Mouse (Mus musculus) embryonic facial prominence, embryonic 15.5 days (tissue): Measurements from ENCODE around the gene Kdm1b. TPM values are rescaled to one million over a fixed set of nuclear protein-coding genes. Genes with fewer than 3 reads are reported as not detected.
A peak's percentile ranks its signal among the peaks of the same experiment; 100 is the strongest.

ENCODE experiments used
- ATAC-seq: fragments of 200-750 bp; cut with Nextera tagmentation; 2 replicates; pipeline ENCODE4 v1.8.0; 2017; ENCODE audit warnings: low read depth, moderate TSS enrichment; ENCODE audit not compliant: insufficient number of reproducible peaks, low FRiP score, low TSS enrichment
- H3K27ac ChIP-seq: fragments of 300-500 bp; sonication (generic); replicated peaks from 2 replicates; pipeline ENCODE4 v1.5.1; 2015; ENCODE audit warnings: mild to moderate bottlenecking, inconsistent platforms
- H3K27me3 ChIP-seq: fragments of 300-500 bp; sonication (generic); 2 replicates; pipeline ENCODE4 v1.6.1; 2015; ENCODE audit warnings: inconsistent platforms
- H3K36me3 ChIP-seq: fragments of 300-500 bp; sonication (generic); 2 replicates; pipeline ENCODE4 v1.6.1; 2015; ENCODE audit warnings: mild to moderate bottlenecking, inconsistent platforms
- H3K4me1 ChIP-seq: fragments of 300-500 bp; sonication (generic); 2 replicates; pipeline ENCODE4 v1.6.1; 2015; ENCODE audit warnings: inconsistent platforms
- H3K4me2 ChIP-seq: fragments of 300-500 bp; sonication (generic); replicated peaks from 2 replicates; pipeline ENCODE4 v1.6.1; 2015; ENCODE audit warnings: mild to moderate bottlenecking, inconsistent platforms
- H3K4me3 ChIP-seq: fragments of 300-500 bp; sonication (generic); replicated peaks from 2 replicates; pipeline ENCODE4 v1.5.1; 2015; ENCODE audit warnings: mild to moderate bottlenecking, inconsistent platforms
- H3K9ac ChIP-seq: fragments of 300-500 bp; sonication (generic); 2 replicates; pipeline ENCODE4 v1.6.1; 2015; ENCODE audit warnings: inconsistent platforms
- H3K9me3 ChIP-seq: fragments of 300-500 bp; sonication (generic); replicated peaks from 2 replicates; pipeline ENCODE4 v1.6.1; 2016; ENCODE audit warnings: inconsistent platforms
- WGBS: fragments of 180-500 bp; shearing (Covaris S2); methylation state at CpG from one replicate; pipeline ENCODE4 v1.1.7; 2015; 5-methylcytosine and 5-hydroxymethylcytosine counted together
- polyA plus RNA-seq: library from polyadenylated mRNA; unstranded; fragments of >200 nt; fragmentation: Nextera tagmentation; extraction: Ambion mirVana; gene quantifications from 2 replicates; pipeline ENCODE4 v1.2.1, GENCODE M21; 2015

The Kdm1b gene
- polyA plus RNA-seq, 1 experiment from 2014 or later, result 12.7 TPM

DNA sequence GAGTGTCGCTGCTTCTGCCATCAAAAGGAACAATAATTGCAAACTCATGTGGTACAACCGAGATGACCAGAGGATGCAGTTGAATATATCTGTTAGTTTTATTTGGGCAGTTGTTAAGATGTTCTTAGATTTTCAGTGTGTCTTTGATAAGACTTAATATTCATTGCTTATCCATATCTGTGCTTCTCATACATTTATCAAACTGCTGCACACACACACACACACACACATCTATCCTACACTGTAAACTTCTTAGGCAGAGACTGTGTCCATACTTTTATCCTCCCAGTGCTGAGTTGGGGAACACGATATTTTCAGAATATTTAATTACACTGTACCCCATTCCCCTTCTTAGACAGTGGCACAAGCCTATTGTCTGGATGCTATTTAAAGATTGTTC is 67.9 kb downstream of the Kdm1b start:
- Histone ChIP-seq H3K27me3 (no peaks in the 10 kb centered on the region), H3K4me3 (no peak overlapping the region), H3K27ac (no peak overlapping the region), H3K4me1 (peaks cover 9% of the 10 kb centered on the region), H3K9ac (no peak overlapping the region), H3K9me3 (no peaks in the 10 kb centered on the region), H3K36me3 (no peaks in the 10 kb centered on the region), H3K4me2 (no peak overlapping the region)
- 65% methylated on average over 3 of the region's 3 CpGs for WGBS
- ATAC-seq, result no peak

DNA sequence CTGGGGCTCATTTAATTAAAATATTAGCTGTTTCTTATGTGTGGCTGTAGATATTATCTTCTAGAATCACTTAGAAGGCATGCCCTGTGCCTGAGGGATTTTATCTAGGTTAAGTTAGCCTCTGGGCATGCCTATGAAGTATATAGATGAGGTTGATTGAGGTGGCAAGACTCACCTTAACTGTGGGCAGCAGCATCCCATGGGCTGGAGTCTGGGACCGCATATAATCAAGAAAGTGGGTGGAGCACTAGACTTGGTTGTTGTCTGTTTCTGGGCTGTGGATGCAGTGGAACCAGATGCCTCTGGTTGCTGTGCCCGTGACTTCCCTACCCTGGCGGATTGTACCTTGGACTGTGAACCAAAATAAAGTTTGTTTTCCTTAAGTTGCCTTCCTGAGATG is 68.8 kb downstream of the Kdm1b start:
- Histone ChIP-seq H3K4me2 (no peak overlapping the region), H3K9ac (no peak overlapping the region), H3K4me1 (peaks cover 7% of the 10 kb centered on the region), H3K27me3 (no peaks in the 10 kb centered on the region), H3K4me3 (no peak overlapping the region), H3K27ac (no peak overlapping the region), H3K36me3 (no peaks in the 10 kb centered on the region), H3K9me3 (no peaks in the 10 kb centered on the region)
- WGBS, result 75% methylated on average over 3 of the region's 3 CpGs
- ATAC-seq, result no peak

DNA sequence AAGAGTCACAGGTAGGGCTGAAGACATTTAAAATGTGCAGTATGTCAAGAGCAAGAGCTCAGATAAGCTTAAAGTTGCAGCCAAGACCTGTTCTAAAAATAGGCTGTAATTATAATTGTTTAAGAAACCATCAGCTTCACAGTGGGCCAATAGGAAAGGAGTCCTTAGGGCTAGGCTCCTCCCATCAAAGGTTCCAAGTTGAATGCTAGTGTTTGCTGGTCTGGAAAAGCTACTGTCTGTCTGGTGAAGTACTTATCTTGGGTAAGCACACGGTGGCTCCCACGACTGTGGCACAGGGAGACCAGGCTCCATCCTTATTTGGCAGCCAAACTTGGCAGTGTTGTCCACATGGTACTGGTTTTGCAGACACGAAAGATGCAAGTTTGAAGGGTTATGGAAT is 69.6 kb downstream of the Kdm1b start:
- ATAC-seq, result peak; percentile 19; the same call in 1 of the 2 replicates
- 52% methylated on average over 3 of the region's 3 CpGs for WGBS
- H3K9ac ChIP-seq, result no peak overlapping the region
- H3K4me2 ChIP-seq, result no peak overlapping the region
- no peaks in the 10 kb centered on the region for H3K9me3 ChIP-seq
- H3K27me3 ChIP-seq, result no peaks in the 10 kb centered on the region
- H3K27ac ChIP-seq, result no peak overlapping the region
- peaks cover 4% of the 10 kb centered on the region; the same call in 1 of the 2 replicates for H3K4me1 ChIP-seq
- H3K36me3 ChIP-seq, result no peaks in the 10 kb centered on the region
- no peak overlapping the region for H3K4me3 ChIP-seq

DNA sequence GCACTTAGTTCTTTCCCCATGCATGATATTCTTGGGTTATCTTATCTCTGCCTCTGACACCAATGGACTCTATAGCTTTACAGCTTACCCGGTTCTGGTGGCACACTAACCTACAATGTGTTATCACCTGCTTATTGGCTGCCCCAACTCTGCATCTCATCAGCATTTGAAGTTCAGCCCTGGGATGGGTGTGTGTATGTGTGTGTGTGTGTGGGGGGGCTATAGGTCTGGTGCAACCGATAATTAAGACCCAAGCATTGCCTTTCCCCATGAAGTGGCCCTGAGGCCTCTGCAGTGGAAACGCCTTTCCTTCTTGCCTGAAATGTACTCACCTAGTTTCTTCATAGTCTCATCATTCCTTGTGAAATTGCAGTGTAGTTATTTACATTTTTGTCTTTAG is 72.7 kb downstream of the Kdm1b start:
- WGBS, result 76% methylated on average over 3 of the region's 3 CpGs
- ATAC-seq, result no peak
- no peaks in the 10 kb centered on the region for H3K27me3 ChIP-seq
- no peak overlapping the region for H3K9ac ChIP-seq
- no peaks in the 10 kb centered on the region for H3K9me3 ChIP-seq
- H3K4me1 ChIP-seq, result peaks cover 4% of the 10 kb centered on the region; the same call in 1 of the 2 replicates
- H3K4me3 ChIP-seq, result no peak overlapping the region
- no peak overlapping the region for H3K4me2 ChIP-seq
- H3K36me3 ChIP-seq, result no peaks in the 10 kb centered on the region
- H3K27ac ChIP-seq, result no peak overlapping the region

DNA sequence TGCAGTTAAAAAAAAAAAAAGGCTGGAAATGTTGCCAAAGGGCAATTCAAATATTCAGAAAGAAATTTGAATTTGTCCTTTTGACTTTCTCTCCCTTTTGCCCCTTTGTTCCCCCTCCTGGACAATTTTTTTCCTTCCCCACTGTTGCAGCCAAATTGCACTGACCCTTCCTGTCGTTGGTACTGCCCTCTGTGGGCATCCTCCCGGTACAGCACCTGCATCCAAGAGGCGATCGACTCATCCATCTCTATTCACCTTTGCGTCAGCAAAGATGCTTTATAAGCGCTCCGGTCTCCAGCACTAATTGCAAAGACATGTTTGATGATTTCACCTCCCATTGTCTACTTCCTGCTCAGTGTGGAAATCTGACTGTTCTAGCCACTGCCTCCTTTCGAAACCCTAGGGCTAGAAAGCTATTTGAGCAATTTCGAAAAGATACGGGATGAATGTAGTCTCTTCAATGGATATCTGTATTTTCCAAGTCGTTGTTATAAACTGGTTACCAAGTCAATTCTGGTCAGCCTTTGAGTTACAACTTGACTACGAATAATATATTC is 78.1 kb downstream of the Kdm1b start:
- Histone ChIP-seq H3K36me3 (no peaks in the 10 kb centered on the region), H3K9ac (no peak overlapping the region), H3K4me2 (peak overlapping the region; percentile 90; the same call in 1 of the 2 replicates), H3K4me1 (peaks cover 25% of the 10 kb centered on the region), H3K27me3 (peaks cover 9% of the 10 kb centered on the region; the same call in 1 of the 2 replicates), H3K4me3 (0 out of 2 replicates have a peak overlapping the region, but pooled peaks have one; percentile 51), H3K27ac (no peak overlapping the region), H3K9me3 (no peaks in the 10 kb centered on the region)
- no peak for ATAC-seq
- WGBS, result 29% methylated on average over 12 of the region's 12 CpGs

DNA sequence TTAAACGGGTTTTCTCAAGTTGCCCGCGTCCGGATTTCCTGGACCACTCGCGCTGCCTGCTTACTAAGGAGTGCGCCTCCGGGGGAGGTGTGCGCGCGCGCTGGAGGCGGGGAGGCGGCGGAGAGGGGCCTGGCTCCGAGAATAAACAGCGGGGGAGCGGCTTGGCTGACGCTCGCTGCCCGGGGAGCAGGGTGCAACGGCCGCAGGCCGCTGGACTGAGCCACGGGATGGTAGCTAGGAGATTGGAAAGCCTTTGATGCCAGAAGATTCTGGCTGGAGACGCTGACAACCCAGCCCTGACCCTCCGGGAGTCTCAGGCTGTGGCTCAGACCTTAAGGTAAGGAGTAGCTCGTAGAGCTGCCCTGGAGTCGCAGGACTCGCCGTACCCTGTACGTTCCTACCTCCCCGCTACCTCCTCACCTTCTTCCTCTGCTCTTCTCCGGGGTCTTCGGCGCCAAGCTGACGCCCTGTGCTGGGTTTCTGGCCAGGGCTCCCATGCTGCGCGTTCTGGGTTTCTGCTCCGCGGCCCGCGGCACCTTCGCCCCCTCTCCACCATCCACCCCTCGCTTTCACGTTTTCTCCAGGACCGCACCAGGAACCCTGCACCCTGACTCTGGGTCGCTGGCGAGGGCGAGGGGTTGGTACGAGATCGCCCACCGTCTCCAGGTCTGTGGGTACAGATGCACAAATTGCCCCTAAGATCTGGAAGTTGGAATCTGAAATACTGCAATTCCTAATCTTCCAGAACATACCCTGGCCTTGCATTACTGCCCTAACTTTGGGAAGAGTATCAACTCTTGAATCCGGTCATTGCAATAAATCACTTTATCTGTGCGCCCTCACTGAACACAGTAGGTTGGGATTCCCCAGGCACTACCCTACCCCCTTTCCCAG is 79.5 kb downstream of the Kdm1b start, which contains the start of gene Rnf144b:
Gene Rnf144b, plus strand, starts transcription at position 120 of the 894 bp plus-strand sequence.
- peak within 1 kb of the TSS; percentile 43 for H3K9ac ChIP-seq
- H3K27me3 ChIP-seq, result peaks cover 9% of the 10 kb centered on the region; the same call in 1 of the 2 replicates
- peak within 1 kb of the TSS; percentile 51 for H3K4me3 ChIP-seq
- WGBS, result 2% methylated on average over 55 of the region's 55 CpGs
- H3K27ac ChIP-seq, result 0 out of 2 replicates have a peak within 1 kb of the TSS, but pooled peaks have one; percentile 4
- ATAC-seq, result no peak
- H3K4me1 ChIP-seq, result peaks cover 25% of the 10 kb centered on the region
- H3K4me2 ChIP-seq, result peak within 1 kb of the TSS; percentile 90
- no peaks in the 10 kb centered on the region for H3K9me3 ChIP-seq
- no peaks in the 10 kb centered on the region for H3K36me3 ChIP-seq

DNA sequence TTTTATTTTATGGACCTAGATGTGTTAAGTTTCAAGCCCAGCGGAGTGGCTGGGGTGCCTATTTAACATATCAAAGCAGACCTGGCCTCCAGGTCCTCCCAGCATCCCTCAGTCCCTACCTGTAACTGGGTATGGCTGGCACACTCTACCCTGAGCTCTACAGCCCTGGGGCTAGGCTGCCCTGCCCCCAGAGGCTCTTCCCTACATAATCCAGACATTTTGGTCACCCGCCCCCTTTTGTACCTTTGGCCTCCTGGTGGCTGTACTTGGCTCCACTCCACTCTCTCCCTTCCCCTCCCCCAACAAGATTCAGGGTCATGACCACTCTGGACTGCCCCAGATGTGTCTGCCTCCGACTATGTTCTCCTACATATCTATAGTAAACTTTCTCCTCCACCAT is 81.2 kb downstream of the Kdm1b start:
- Histone ChIP-seq H3K9ac (no peak overlapping the region), H3K4me3 (no peak overlapping the region), H3K27me3 (peaks cover 9% of the 10 kb centered on the region; the same call in 1 of the 2 replicates), H3K36me3 (no peaks in the 10 kb centered on the region), H3K4me1 (peaks cover 25% of the 10 kb centered on the region), H3K9me3 (no peaks in the 10 kb centered on the region), H3K27ac (0 out of 2 replicates have a peak overlapping the region, but pooled peaks have one; percentile 63), H3K4me2 (no peak overlapping the region)
- 37% methylated on average over 3 of the region's 3 CpGs for WGBS
- no peak for ATAC-seq

DNA sequence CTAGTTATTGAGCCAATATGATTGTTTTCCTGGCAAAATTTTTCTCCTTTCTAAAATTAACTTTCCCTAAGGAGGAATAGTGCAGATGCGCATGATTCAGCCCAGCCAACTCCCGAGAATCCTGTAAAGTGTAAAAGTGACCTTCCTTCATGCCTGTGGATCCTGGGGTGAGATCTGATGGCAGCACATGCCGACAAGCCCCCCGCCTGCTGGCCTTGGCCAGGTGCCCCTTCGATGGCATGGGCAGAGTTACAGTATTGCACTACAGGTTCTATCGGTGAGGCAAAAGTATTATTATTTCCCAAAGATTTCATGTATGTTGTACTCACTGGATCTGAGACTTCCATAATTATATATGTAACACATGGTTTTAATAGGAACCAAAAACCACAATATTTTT is 81.7 kb downstream of the Kdm1b start:
- ATAC-seq, result no peak
- H3K36me3 ChIP-seq, result no peaks in the 10 kb centered on the region
- peak overlapping the region; percentile 63; the same call in 1 of the 2 replicates for H3K27ac ChIP-seq
- H3K9me3 ChIP-seq, result no peaks in the 10 kb centered on the region
- H3K9ac ChIP-seq, result no peak overlapping the region
- 0 out of 2 replicates have a peak overlapping the region, but pooled peaks have one; percentile 21 for H3K4me2 ChIP-seq
- H3K27me3 ChIP-seq, result peaks cover 9% of the 10 kb centered on the region; the same call in 1 of the 2 replicates
- peaks cover 25% of the 10 kb centered on the region for H3K4me1 ChIP-seq
- WGBS, result 34% methylated on average over 6 of the region's 6 CpGs
- H3K4me3 ChIP-seq, result no peak overlapping the region

DNA sequence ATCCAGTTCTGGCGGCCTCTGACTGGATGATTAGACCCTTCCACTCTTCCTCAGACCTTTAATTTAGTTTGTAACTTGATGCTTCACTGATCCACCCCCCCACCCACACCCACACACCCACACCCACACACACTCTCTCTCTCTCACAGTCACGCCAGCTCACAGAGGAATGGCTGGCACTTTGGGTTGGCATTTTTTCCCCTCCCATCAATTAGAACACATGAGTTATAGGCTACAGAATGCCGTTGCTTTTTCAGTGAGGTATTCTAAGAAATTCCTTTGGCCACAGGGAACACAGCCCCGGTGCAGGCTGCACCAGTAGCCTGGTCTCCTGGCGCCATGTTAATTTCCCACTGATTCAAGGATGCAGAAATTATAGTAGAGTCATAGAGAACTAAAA is 82.3 kb downstream of the Kdm1b start:
- H3K4me1 ChIP-seq, result peaks cover 25% of the 10 kb centered on the region

DNA sequence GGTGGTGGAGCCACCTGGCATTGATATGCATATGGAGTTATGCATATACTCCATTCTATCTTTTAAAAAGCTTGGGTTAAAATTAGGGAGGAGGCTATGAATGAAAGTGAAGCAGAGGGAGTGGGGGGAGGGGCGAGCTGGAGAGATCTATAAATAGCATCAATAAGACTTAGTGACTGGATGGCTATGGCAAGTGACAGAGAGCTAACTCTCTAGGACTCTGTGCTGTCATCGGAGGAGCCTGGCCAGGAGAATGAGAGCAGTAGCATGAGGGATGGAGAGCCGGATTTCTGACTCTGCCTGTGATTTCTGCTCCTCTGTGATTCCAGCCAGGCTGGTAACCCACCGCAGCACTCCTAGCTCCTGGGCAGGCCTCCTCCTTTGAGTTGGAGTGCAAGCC is 85.8 kb downstream of the Kdm1b start:
- no peak overlapping the region for H3K4me2 ChIP-seq
- no peaks in the 10 kb centered on the region for H3K9me3 ChIP-seq
- peaks cover 10% of the 10 kb centered on the region for H3K4me1 ChIP-seq
- WGBS, result 51% methylated on average over 4 of the region's 4 CpGs
- H3K27me3 ChIP-seq, result no peaks in the 10 kb centered on the region
- H3K36me3 ChIP-seq, result no peaks in the 10 kb centered on the region
- H3K9ac ChIP-seq, result no peak overlapping the region
- H3K27ac ChIP-seq, result no peak overlapping the region
- no peak for ATAC-seq
- H3K4me3 ChIP-seq, result no peak overlapping the region

More for the DNA sequence above, 82.3 kb downstream of the Kdm1b start:
- H3K36me3 ChIP-seq, result no peaks in the 10 kb centered on the region
- no peaks in the 10 kb centered on the region for H3K9me3 ChIP-seq
- WGBS, result 38% methylated on average over 5 of the region's 5 CpGs
- ATAC-seq, result peak; percentile 67
- no peak overlapping the region for H3K27ac ChIP-seq
- no peak overlapping the region for H3K4me2 ChIP-seq
- no peak overlapping the region for H3K4me3 ChIP-seq
- no peak overlapping the region for H3K9ac ChIP-seq
- H3K27me3 ChIP-seq, result peaks cover 9% of the 10 kb centered on the region; the same call in 1 of the 2 replicates

DNA sequence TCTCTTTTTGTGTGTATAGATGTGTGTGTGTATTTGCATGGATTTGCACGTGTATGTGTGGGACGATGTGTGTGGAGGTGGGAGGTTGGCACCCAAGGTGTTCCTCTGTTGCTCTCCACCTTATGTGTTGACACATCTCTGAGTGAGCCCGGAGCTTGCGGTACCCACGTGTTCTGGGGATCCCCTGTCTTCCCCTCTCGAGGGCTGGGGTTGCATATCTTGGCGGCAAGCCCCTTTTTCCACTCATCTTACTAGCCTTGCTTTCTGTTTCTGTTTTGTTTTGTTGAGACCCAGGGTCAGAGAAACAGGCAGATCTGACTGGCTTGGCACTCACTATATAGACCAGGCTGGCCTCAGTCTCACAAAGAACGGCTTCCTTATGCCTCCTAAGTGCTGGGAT is 89.8 kb downstream of the Kdm1b start:
- no peak for ATAC-seq
- H3K4me3 ChIP-seq, result no peak overlapping the region
- H3K4me1 ChIP-seq, result no peaks in the 10 kb centered on the region
- no peaks in the 10 kb centered on the region for H3K36me3 ChIP-seq
- H3K9ac ChIP-seq, result no peak overlapping the region
- no peak overlapping the region for H3K4me2 ChIP-seq
- 85% methylated on average over 8 of the region's 8 CpGs for WGBS
- H3K27ac ChIP-seq, result no peak overlapping the region
- H3K27me3 ChIP-seq, result no peaks in the 10 kb centered on the region
- H3K9me3 ChIP-seq, result no peaks in the 10 kb centered on the region
